Mouse (Mus musculus): Measurements from ENCODE around the gene Efs.

- TF ChIP-seq GATA1 (IDR thresholded peaks at IDR 0.05; ENCODE audit: borderline replicate concordance, low read length) (no peak), FLI1 (IDR thresholded peaks at IDR 0.05; ENCODE audit: low read length) (no peak)
Observed at GRCm38 (mm10) chr14:54953664-54954206, 27.8 kb upstream of the Efs start.
